Mouse (Mus musculus) midbrain, embryonic 14.5 days (tissue): ENCODE results near the gene Mbnl2. TPM values are rescaled to one million over a fixed set of nuclear protein-coding genes. Genes with fewer than 3 reads are reported as not detected.

Source experiments
- ATAC-seq: fragments of 200-750 bp; cut with Nextera tagmentation; 2 replicates; pipeline ENCODE4 v1.8.0; 2017; ENCODE audit warnings: moderate number of reproducible peaks, moderate library complexity; ENCODE audit not compliant: low FRiP score, low TSS enrichment
- DNase-seq: peaks from one replicate; pipeline ENCODE4 v3.0.0-alpha.2; 2015
- H3K27ac ChIP-seq: fragments of 300-500 bp; sonication (generic); replicated peaks from 2 replicates; pipeline ENCODE4 v1.5.1; 2014; ENCODE audit warnings: mild to moderate bottlenecking, low read depth, low read length, moderate library complexity
- H3K27me3 ChIP-seq: fragments of 300-500 bp; sonication (generic); 2 replicates; pipeline ENCODE4 v1.6.1; 2014; ENCODE audit warnings: low read length, control low read depth, mixed read lengths; ENCODE audit not compliant: control insufficient read depth, insufficient read depth
- H3K36me3 ChIP-seq: fragments of 300-500 bp; sonication (generic); 2 replicates; pipeline ENCODE4 v1.6.1; 2014; ENCODE audit warnings: low read length, control low read depth; ENCODE audit not compliant: control insufficient read depth, insufficient read depth
- H3K4me1 ChIP-seq: fragments of 300-500 bp; sonication (generic); 2 replicates; pipeline ENCODE4 v1.6.1; 2014; ENCODE audit warnings: mild to moderate bottlenecking, antibody characterized with exemption, low read length, control low read depth; ENCODE audit not compliant: control insufficient read depth, insufficient read depth
- H3K4me2 ChIP-seq: fragments of 300-500 bp; sonication (generic); 2 replicates; pipeline ENCODE4 v1.6.1; 2014; ENCODE audit warnings: mild to moderate bottlenecking, low read length, moderate library complexity
- H3K4me3 ChIP-seq: fragments of 300-500 bp; sonication (generic); replicated peaks from 2 replicates; pipeline ENCODE4 v1.5.1; 2014; ENCODE audit warnings: low read depth, low read length
- H3K9ac ChIP-seq: fragments of 300-500 bp; sonication (generic); replicated peaks from 2 replicates; pipeline ENCODE4 v1.6.1; 2014; ENCODE audit warnings: mild to moderate bottlenecking, low read length, moderate library complexity
- H3K9me3 ChIP-seq: fragments of 300-500 bp; sonication (generic); 2 replicates; pipeline ENCODE4 v1.6.1; 2016; ENCODE audit warnings: low read length, control low read depth, mixed read lengths; ENCODE audit not compliant: control insufficient read depth
- WGBS: fragments of 180-500 bp; shearing (Covaris S2); extraction: QIAGEN DNeasy Blood & Tissue Kit; methylation state at CpG from one replicate; pipeline ENCODE4 v1.1.7; 2014; 5-methylcytosine and 5-hydroxymethylcytosine counted together
- polyA plus RNA-seq: library from polyadenylated mRNA; unstranded; fragments of >200 nt; fragmentation: Nextera tagmentation; extraction: Ambion mirVana; gene quantifications from 2 replicates; pipeline ENCODE4 v1.2.1, GENCODE M21; 2014

Mbnl2 gene
- polyA plus RNA-seq, 1 experiment from 2014 or later, result 22.5 TPM

GRCm38 (mm10) chr14:120454221-120454620, 178.8 kb downstream of the Mbnl2 start:
- no peak overlapping the region for H3K9ac ChIP-seq
- H3K4me3 ChIP-seq, result no peak overlapping the region
- H3K36me3 ChIP-seq, result no peaks in the 10 kb centered on the region
- 70% methylated on average over 7 of the region's 7 CpGs for WGBS
- DNase-seq, result no peak
- no peak overlapping the region for H3K27ac ChIP-seq
- H3K4me2 ChIP-seq, result no peak overlapping the region
- no peaks in the 10 kb centered on the region for H3K4me1 ChIP-seq
- no peaks in the 10 kb centered on the region for H3K27me3 ChIP-seq
- no peaks in the 10 kb centered on the region for H3K9me3 ChIP-seq
- ATAC-seq, result no peak

GRCm38 (mm10) chr14:120463938-120464727, 188.7 kb downstream of the Mbnl2 start:
- Histone ChIP-seq H3K4me1 (no peaks in the 10 kb centered on the region), H3K36me3 (no peaks in the 10 kb centered on the region), H3K4me3 (no peak overlapping the region), H3K4me2 (no peak overlapping the region), H3K27me3 (no peaks in the 10 kb centered on the region), H3K9ac (no peak overlapping the region), H3K9me3 (no peaks in the 10 kb centered on the region), H3K27ac (no peak overlapping the region)
- WGBS, result 99% methylated on average over 3 of the region's 3 CpGs
- no peak for ATAC-seq
- no peak for DNase-seq

GRCm38 (mm10) chr14:120466816-120467215, 191.3 kb downstream of the Mbnl2 start:
- H3K9me3 ChIP-seq, result no peaks in the 10 kb centered on the region
- no peak overlapping the region for H3K9ac ChIP-seq
- H3K36me3 ChIP-seq, result no peaks in the 10 kb centered on the region
- H3K27ac ChIP-seq, result no peak overlapping the region
- H3K4me1 ChIP-seq, result no peaks in the 10 kb centered on the region
- no peak for ATAC-seq
- H3K4me2 ChIP-seq, result no peak overlapping the region
- WGBS, result 79% methylated on average over 4 of the region's 4 CpGs
- no peaks in the 10 kb centered on the region for H3K27me3 ChIP-seq
- no peak overlapping the region for H3K4me3 ChIP-seq
- no peak for DNase-seq

GRCm38 (mm10) chr14:120469126-120469790, 193.8 kb downstream of the Mbnl2 start:
- no peaks in the 10 kb centered on the region for H3K27me3 ChIP-seq
- 90% methylated on average over 14 of the region's 14 CpGs for WGBS
- no peak overlapping the region for H3K9ac ChIP-seq
- no peaks in the 10 kb centered on the region for H3K9me3 ChIP-seq
- no peak overlapping the region for H3K4me3 ChIP-seq
- no peak for ATAC-seq
- DNase-seq, result no peak
- no peaks in the 10 kb centered on the region for H3K36me3 ChIP-seq
- no peak overlapping the region for H3K4me2 ChIP-seq
- no peaks in the 10 kb centered on the region for H3K4me1 ChIP-seq
- H3K27ac ChIP-seq, result no peak overlapping the region

GRCm38 (mm10) chr14:120476186-120476697, 200.8 kb downstream of the Mbnl2 start:
- no peaks in the 10 kb centered on the region for H3K27me3 ChIP-seq
- DNase-seq, result no peak
- no peaks in the 10 kb centered on the region for H3K9me3 ChIP-seq
- peak overlapping the region; percentile 75; the same call in 1 of the 2 replicates for H3K4me3 ChIP-seq
- no peak for ATAC-seq
- H3K9ac ChIP-seq, result peak overlapping the region; percentile 74
- H3K36me3 ChIP-seq, result no peaks in the 10 kb centered on the region
- 73% methylated on average over 7 of the region's 7 CpGs for WGBS
- H3K4me1 ChIP-seq, result peaks cover 21% of the 10 kb centered on the region
- no peak overlapping the region for H3K27ac ChIP-seq
- H3K4me2 ChIP-seq, result peak overlapping the region; percentile 67

- peaks cover 21% of the 10 kb centered on the region for H3K4me1 ChIP-seq
- H3K36me3 ChIP-seq, result no peaks in the 10 kb centered on the region
- peak overlapping the region; percentile 67 for H3K4me2 ChIP-seq
- ATAC-seq, result peak; percentile 95
- WGBS, result under 1% methylated on average over 45 of the region's 46 CpGs
- peak overlapping the region; percentile 80 for H3K9ac ChIP-seq
- no peaks in the 10 kb centered on the region for H3K9me3 ChIP-seq
- H3K27ac ChIP-seq, result peak overlapping the region; percentile 99
- H3K4me3 ChIP-seq, result peak overlapping the region; percentile 75
- peak; percentile 99 for DNase-seq
- H3K27me3 ChIP-seq, result no peaks in the 10 kb centered on the region
These were observed 202.0 kb downstream of the Mbnl2 start for GRCm38 (mm10) chr14:120477288-120477981.

- H3K36me3 ChIP-seq, result no peaks in the 10 kb centered on the region
- H3K4me1 ChIP-seq, result peaks cover 21% of the 10 kb centered on the region
- peak within 1 kb of the TSS; percentile 67 for H3K4me2 ChIP-seq
- WGBS, result under 1% methylated on average over 62 of the region's 78 CpGs
- peak within 1 kb of the TSS; percentile 80 for H3K9ac ChIP-seq
- H3K9me3 ChIP-seq, result no peaks in the 10 kb centered on the region
- H3K4me3 ChIP-seq, result peak within 1 kb of the TSS; percentile 75
- no peaks in the 10 kb centered on the region for H3K27me3 ChIP-seq
- DNase-seq, result peak; percentile 99
- ATAC-seq, result peak; percentile 91
- peak within 1 kb of the TSS; percentile 99 for H3K27ac ChIP-seq
These were observed 202.6 kb downstream of the Mbnl2 start, which contains the start of gene Rap2a for GRCm38 (mm10) chr14:120477982-120478568. TSS of gene Rap2a (plus strand) at chr14:120478444.

- peaks cover 21% of the 10 kb centered on the region for H3K4me1 ChIP-seq
- no peaks in the 10 kb centered on the region for H3K27me3 ChIP-seq
- H3K9ac ChIP-seq, result peak overlapping the region; percentile 80
- H3K9me3 ChIP-seq, result no peaks in the 10 kb centered on the region
- H3K4me3 ChIP-seq, result peak overlapping the region; percentile 75
- WGBS, result under 1% methylated on average over 62 of the region's 62 CpGs
- peak; percentile 58 for DNase-seq
- peak overlapping the region; percentile 99 for H3K27ac ChIP-seq
- no peak for ATAC-seq
- peak overlapping the region; percentile 61 for H3K4me2 ChIP-seq
- H3K36me3 ChIP-seq, result no peaks in the 10 kb centered on the region
These were observed 203.3 kb downstream of the Mbnl2 start for GRCm38 (mm10) chr14:120478641-120479341.
